Mouse (Mus musculus) CH12.LX (cell line): ENCODE data around the gene Ly6g6d. TPM values are rescaled to one million over a fixed set of nuclear protein-coding genes. Genes with fewer than 3 reads are reported as not detected.

ENCODE experiments used
- DNase-seq: peaks from one replicate; pipeline ENCODE4 v3.0.0-alpha.2; 2013; ENCODE audit errors: extremely low read depth
- H3K27ac ChIP-seq: 2 replicates; pipeline ENCODE4 v1.5.1; 2012; ENCODE audit warnings: low read depth, mild to moderate bottlenecking, control low read depth, moderate library complexity; ENCODE audit not compliant: insufficient read depth
- H3K27me3 ChIP-seq: replicated peaks from 2 replicates; pipeline ENCODE3; 2012; ENCODE audit warnings: inconsistent platforms
- H3K36me3 ChIP-seq, 2 experiments: replicated peaks in 1 of 2; 2 replicates each; pipeline versions ENCODE3 to v1.6.1; 2012; ENCODE audit warnings: inconsistent platforms in 1 of 2, low read length in 1 of 2, mild to moderate bottlenecking in 1 of 2, mixed read lengths in 1 of 2, moderate library complexity in 1 of 2; ENCODE audit not compliant: control insufficient read depth in 1 of 2, insufficient read depth in 1 of 2
- H3K4me1 ChIP-seq, 2 experiments: 2 replicates each; pipeline ENCODE4 v1.6.1; 2012; ENCODE audit warnings: inconsistent platforms in 1 of 2, moderate library complexity in 1 of 2; ENCODE audit not compliant: insufficient read depth in 2 of 2, control insufficient read depth in 1 of 2
- H3K4me2 ChIP-seq: 2 replicates; pipeline ENCODE4 v1.6.1; 2012; ENCODE audit warnings: low read depth, mild to moderate bottlenecking, control low read depth; ENCODE audit not compliant: poor library complexity, insufficient read depth, severe bottlenecking
- H3K4me3 ChIP-seq, 3 experiments: fragments of 150-350 bp in 1 of 3; sonication (generic) in 1 of 3; replicated peaks in 1 of 3; 2 replicates each; pipeline versions ENCODE3 to v1.5.1; 2011 to 2012; ENCODE audit warnings: low read depth in 2 of 3, low read length in 2 of 3, mild to moderate bottlenecking in 2 of 3, moderate library complexity in 2 of 3, control low read depth in 1 of 3, improper control_type of control experiment in 1 of 3, inconsistent platforms in 1 of 3, mixed read lengths in 1 of 3; ENCODE audit not compliant: poor library complexity in 1 of 3
- H3K79me2 ChIP-seq: replicated peaks from 2 replicates; pipeline ENCODE4 v1.6.1; 2012; ENCODE audit warnings: mild to moderate bottlenecking, moderate library complexity; ENCODE audit not compliant: control insufficient read depth, poor library complexity, insufficient read depth, severe bottlenecking; ENCODE audit errors: extremely low read depth
- H3K9ac ChIP-seq: 2 replicates; pipeline ENCODE4 v1.6.1; 2012; ENCODE audit warnings: low read depth, mild to moderate bottlenecking, control low read depth, moderate library complexity; ENCODE audit not compliant: insufficient read depth
- H3K9me3 ChIP-seq: replicated peaks from 2 replicates; pipeline ENCODE3; 2012; ENCODE audit warnings: low read length, inconsistent platforms, mixed read lengths
- BHLHE40 ChIP-seq: IDR thresholded peaks from 2 replicates; pipeline ENCODE4 v1.6.1; 2011; ENCODE audit warnings: mild to moderate bottlenecking, low read depth, low read length, improper control_type of control experiment
- CHD1 ChIP-seq: IDR thresholded peaks from 2 replicates; pipeline ENCODE4 v1.6.1; 2012; ENCODE audit warnings: low read depth, low read length, improper control_type of control experiment, inconsistent platforms
- CHD2 ChIP-seq: IDR thresholded peaks from 2 replicates; pipeline ENCODE4 v1.6.1; 2011; ENCODE audit warnings: low read length, improper control_type of control experiment
- E2F4 ChIP-seq: IDR thresholded peaks from 2 replicates; pipeline ENCODE4 v1.6.1; 2011; ENCODE audit warnings: low read depth, low read length, improper control_type of control experiment; ENCODE audit not compliant: insufficient replicate concordance
- ELF1 ChIP-seq: IDR thresholded peaks from 2 replicates; pipeline ENCODE4 v1.6.1; 2014; ENCODE audit warnings: low read depth, mild to moderate bottlenecking, inconsistent platforms, low read length, improper control_type of control experiment
- EP300 ChIP-seq: IDR thresholded peaks from 2 replicates; pipeline ENCODE4 v1.6.1; 2011; ENCODE audit warnings: low read length, improper control_type of control experiment
- ETS1 ChIP-seq: conservative IDR thresholded peaks from 2 replicates; pipeline ENCODE4 v1.6.1; 2012; ENCODE audit warnings: low read depth, mild to moderate bottlenecking, inconsistent platforms, low read length, improper control_type of control experiment, moderate library complexity
- GABPA ChIP-seq: IDR thresholded peaks from 2 replicates; pipeline ENCODE4 v1.6.1; 2012; ENCODE audit warnings: low read depth, low read length, improper control_type of control experiment, inconsistent platforms; ENCODE audit not compliant: insufficient replicate concordance
- HCFC1 ChIP-seq: IDR thresholded peaks from 2 replicates; pipeline ENCODE4 v1.6.1; 2012; ENCODE audit warnings: low read depth, mild to moderate bottlenecking, inconsistent platforms, low read length, improper control_type of control experiment
- IRF4 ChIP-seq: IDR thresholded peaks from 2 replicates; pipeline ENCODE4 v1.6.1; 2014; ENCODE audit warnings: low read depth, mild to moderate bottlenecking, inconsistent platforms, low read length, improper control_type of control experiment
- JUND ChIP-seq: conservative IDR thresholded peaks from 2 replicates; pipeline ENCODE4 v1.6.1; 2011; ENCODE audit warnings: low read depth, low read length, improper control_type of control experiment
- KAT2A ChIP-seq: IDR thresholded peaks from 2 replicates; pipeline ENCODE4 v1.6.1; 2012; ENCODE audit warnings: low read length, improper control_type of control experiment, inconsistent platforms; ENCODE audit not compliant: insufficient replicate concordance
- MAFK ChIP-seq: IDR thresholded peaks from 2 replicates; pipeline ENCODE4 v1.6.1; 2011; ENCODE audit warnings: low read length, improper control_type of control experiment; ENCODE audit not compliant: insufficient replicate concordance
- MAX ChIP-seq: IDR thresholded peaks from 2 replicates; pipeline ENCODE4 v1.6.1; 2011; ENCODE audit warnings: low read length, improper control_type of control experiment
- MAZ ChIP-seq: IDR thresholded peaks from 2 replicates; pipeline ENCODE4 v1.6.1; 2012; ENCODE audit warnings: low read depth, mild to moderate bottlenecking, inconsistent platforms, low read length, improper control_type of control experiment, moderate library complexity
- MEF2A ChIP-seq: IDR thresholded peaks from 2 replicates; pipeline ENCODE4 v1.6.1; 2014; ENCODE audit warnings: low read depth, mild to moderate bottlenecking, inconsistent platforms, low read length, improper control_type of control experiment, borderline replicate concordance
- MXI1 ChIP-seq: IDR thresholded peaks from 2 replicates; pipeline ENCODE4 v1.6.1; 2011; ENCODE audit warnings: mild to moderate bottlenecking, low read depth, low read length, improper control_type of control experiment
- MYC ChIP-seq: IDR thresholded peaks from 2 replicates; pipeline ENCODE4 v1.6.1; 2011; ENCODE audit warnings: low read depth, mild to moderate bottlenecking, improper control_type of control experiment, low read length
- PAX5 ChIP-seq: IDR thresholded peaks from 2 replicates; pipeline ENCODE4 v1.6.1; 2012; ENCODE audit warnings: low read length, inconsistent platforms, mixed read lengths
- POLR2AphosphoS2 ChIP-seq: IDR thresholded peaks from 2 replicates; pipeline ENCODE4 v1.6.1; 2011; ENCODE audit warnings: low read depth, low read length, improper control_type of control experiment
- RAD21 ChIP-seq: IDR thresholded peaks from 2 replicates; pipeline ENCODE4 v1.6.1; 2011; ENCODE audit warnings: low read depth, mild to moderate bottlenecking, low read length, improper control_type of control experiment, moderate library complexity
- RCOR1 ChIP-seq: conservative IDR thresholded peaks from 2 replicates; pipeline ENCODE4 v1.6.1; 2012; ENCODE audit warnings: low read depth, mild to moderate bottlenecking, inconsistent platforms, low read length, improper control_type of control experiment
- SIN3A ChIP-seq: IDR thresholded peaks from 2 replicates; pipeline ENCODE4 v1.6.1; 2012; ENCODE audit warnings: low read length, improper control_type of control experiment, inconsistent platforms
- SMC3 ChIP-seq: IDR thresholded peaks from 2 replicates; pipeline ENCODE4 v1.6.1; 2011; ENCODE audit warnings: low read depth, low read length, improper control_type of control experiment
- USF1 ChIP-seq: IDR thresholded peaks from 2 replicates; pipeline ENCODE4 v1.6.1; 2014; ENCODE audit warnings: low read depth, mild to moderate bottlenecking, inconsistent platforms, low read length, improper control_type of control experiment
- ZNF384 ChIP-seq: IDR thresholded peaks from 2 replicates; pipeline ENCODE4 v1.6.1; 2012; ENCODE audit warnings: low read depth, low read length, improper control_type of control experiment, inconsistent platforms
- dilution Hi-C: fragments of 300-500 bp; cut with MboI; formaldehyde crosslinking; loops from 2 replicates; pipeline ENCODE4 v1.14.3; 2020; ENCODE audit warnings: low sequenced_read_pairs; ENCODE audit not compliant: extremely low pct_unique_long_range_greater_than_20kb, extremely low pct_ligation_motif_present
- in situ Hi-C: fragments of 300-500 bp; cut with MboI; formaldehyde crosslinking; loops from 3 replicates; pipeline ENCODE4 v1.14.3; 2019; ENCODE audit warnings: low sequenced_read_pairs, low pct_ligation_motif_present, low pct_unique_long_range_greater_than_20kb, mixed read lengths
- polyA plus RNA-seq: library from polyadenylated mRNA; unstranded; fragments of >175 nt; gene quantifications from 2 replicates; pipeline ENCODE4 v1.2.1, GENCODE M21; 2012; ENCODE audit warnings: low read depth; ENCODE audit not compliant: insufficient read length
- total RNA-seq, 2 experiments: library from RNA; depleted of rRNA; stranded (reverse); fragments of 300-350 nt in 1 of 2; fragments of >200 nt in 1 of 2; gene quantifications; 2 replicates each; pipeline ENCODE4 v1.2.3; 2012 to 2014

Gene Ly6g6d
- total RNA-seq (2012; rRNA removed) (not detected in 2 replicates), total RNA-seq (2014; rRNA removed) (not detected in 2 replicates), polyA plus RNA-seq (0.44 and 0.46 TPM in 2 replicates)

GRCm38 (mm10) chr17:35077786-35078233 lies at the start of gene Ly6g6d:
TSS of gene Ly6g6d (minus strand) at chr17:35078065.
- dilution Hi-C loops (no loop called here), in situ Hi-C loops (no loop called here)
- H3K27ac ChIP-seq = no peak within 1 kb of the TSS
- no peak within 1 kb of the TSS for H3K4me2 ChIP-seq
- H3K79me2 ChIP-seq = no peaks in the 10 kb centered on the region
- no peaks in the 10 kb centered on the region for H3K9me3 ChIP-seq
- H3K4me3 ChIP-seq = no peak within 1 kb of the TSS
- no peaks in the 10 kb centered on the region for H3K36me3 ChIP-seq
- no peak within 1 kb of the TSS for H3K9ac ChIP-seq
- TF ChIP-seq SMC3 = no peak
- no peak for TF ChIP-seq MAZ
- no peak for TF ChIP-seq ETS1
- no peak for TF ChIP-seq MAFK
- no peak for TF ChIP-seq MAX
- TF ChIP-seq MEF2A = no peak
- no peak for TF ChIP-seq RCOR1
- TF ChIP-seq POLR2AphosphoS2 = no peak
- no peak for TF ChIP-seq ELF1
- no peak for TF ChIP-seq E2F4
- no peak for TF ChIP-seq USF1
- TF ChIP-seq RAD21 = no peak
- TF ChIP-seq SIN3A = no peak
- TF ChIP-seq BHLHE40 = no peak
- no peaks in the 10 kb centered on the region for H3K27me3 ChIP-seq
- peaks cover 14 to 22% of the 10 kb centered on the region in 2 experiments for H3K4me1 ChIP-seq
- no peak for DNase-seq

GRCm38 (mm10) chr17:35127017-35127416 lies 49.2 kb upstream of the Ly6g6d start:
- peaks cover 5 to 43% of the 10 kb centered on the region in 2 experiments for H3K4me1 ChIP-seq
- peak overlapping the region; percentile 74 to 87 (median 86) for H3K4me3 ChIP-seq

More at GRCm38 (mm10) chr17:35127017-35127416, 49.2 kb upstream of the Ly6g6d start:
- Histone ChIP-seq H3K27ac (peak overlapping the region; percentile 57; the same call in 1 of the 2 replicates), H3K4me2 (peak overlapping the region; percentile 72), H3K27me3 (no peaks in the 10 kb centered on the region), H3K79me2 (peaks cover 31% of the 10 kb centered on the region), H3K9me3 (no peaks in the 10 kb centered on the region), H3K36me3 (peaks cover 29 to 60% of the 10 kb centered on the region in 2 experiments), H3K9ac (peak overlapping the region; percentile 95)
- DNase-seq = no peak
- no peak for TF ChIP-seq SMC3
- no peak for TF ChIP-seq MXI1
- TF ChIP-seq ETS1 = no peak
- no peak for TF ChIP-seq GABPA
- no peak for TF ChIP-seq MAFK
- no peak for TF ChIP-seq ZNF384
- TF ChIP-seq ELF1 = peak; percentile 42; the same call in 1 of the 2 replicates
- no peak for TF ChIP-seq KAT2A
- TF ChIP-seq BHLHE40 = no peak
- no peak for TF ChIP-seq MYC
- 0 out of 2 replicates have a peak, but pooled peaks have one; percentile 4 for TF ChIP-seq CHD2
- no peak for TF ChIP-seq USF1
- no peak for TF ChIP-seq PAX5
- no peak for TF ChIP-seq EP300
- TF ChIP-seq JUND = no peak
- TF ChIP-seq HCFC1 = peak; percentile 39; the same call in 1 of the 2 replicates
- TF ChIP-seq CHD1 = no peak
- TF ChIP-seq E2F4 = no peak
- TF ChIP-seq IRF4 = 0 out of 2 replicates have a peak, but pooled peaks have one; percentile 5
- dilution Hi-C loops = no loop called here
- in situ Hi-C loops = no loop called here
